Mouse (Mus musculus): ENCODE data around the gene Ltbp1.

DNA sequence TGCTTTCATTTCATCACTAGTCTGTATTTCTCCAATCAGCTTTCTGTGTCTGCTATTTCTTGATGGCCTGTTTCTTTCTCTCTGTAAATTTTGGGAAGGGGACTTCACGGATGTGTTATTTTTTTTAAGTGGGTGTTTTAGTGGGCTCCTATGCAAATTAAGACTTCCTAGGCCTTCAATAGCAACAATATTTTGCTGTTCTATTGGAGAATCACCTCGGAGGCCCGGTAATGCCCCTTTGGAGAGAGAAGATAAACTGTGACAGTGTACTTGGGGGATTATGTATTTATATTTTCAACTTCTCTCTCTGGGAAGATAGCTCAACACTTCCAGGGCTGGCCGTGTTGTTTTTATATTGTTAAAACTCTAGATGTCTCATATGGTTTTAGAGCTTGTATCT is 383.0 kb downstream of the Ltbp1 start:
- TF ChIP-seq ZC3H11A (IDR thresholded peaks at IDR 0.05; ENCODE audit: low read depth, low read length) (peak; percentile 39), CTCF (IDR thresholded peaks at IDR 0.05 in 2 of 3, conservative IDR thresholded peaks at IDR 0.05 in 1 of 3; ENCODE audit: control insufficient read depth in 1 of 3, insufficient read depth in 1 of 3, low read depth in 2 of 3, low read length in 3 of 3, poor library complexity in 1 of 3, severe bottlenecking in 1 of 3) (peak; percentile 29 to 57 (median 30); a peak in 5 of 6 replicates), ZKSCAN1 (IDR thresholded peaks at IDR 0.05; ENCODE audit: low read depth, low read length) (no peak), EP300 (IDR thresholded peaks at IDR 0.05; ENCODE audit: low read depth in 1 of 2, low read length in 2 of 2) (no peak), POLR2A (IDR thresholded peaks at IDR 0.05; ENCODE audit: control insufficient read depth in 1 of 2, insufficient read depth in 1 of 2, low read depth in 1 of 2, low read length in 2 of 2, poor library complexity in 1 of 2) (no peak), CHD2 (IDR thresholded peaks at IDR 0.05; ENCODE audit: low read length) (no peak), BHLHE40 (IDR thresholded peaks at IDR 0.05; ENCODE audit: borderline replicate concordance, low read depth, low read length) (no peak)

All from MEL (cell line).